Mouse (Mus musculus) midbrain, embryonic 14.5 days (tissue): Measurements from ENCODE around the gene Sema5b. TPM values are rescaled to one million over a fixed set of nuclear protein-coding genes. Genes with fewer than 3 reads are reported as not detected.
A peak's percentile ranks its signal among the peaks of the same experiment; 100 is the strongest.

Source experiments
- ATAC-seq: fragments of 200-750 bp; cut with Nextera tagmentation; 2 replicates; pipeline ENCODE4 v1.8.0; 2017; ENCODE audit warnings: moderate number of reproducible peaks, moderate library complexity; ENCODE audit not compliant: low FRiP score, low TSS enrichment
- DNase-seq: peaks from one replicate; pipeline ENCODE4 v3.0.0-alpha.2; 2015
- H3K27ac ChIP-seq: fragments of 300-500 bp; sonication (generic); replicated peaks from 2 replicates; pipeline ENCODE4 v1.5.1; 2014; ENCODE audit warnings: mild to moderate bottlenecking, low read depth, low read length, moderate library complexity
- H3K27me3 ChIP-seq: fragments of 300-500 bp; sonication (generic); 2 replicates; pipeline ENCODE4 v1.6.1; 2014; ENCODE audit warnings: low read length, control low read depth, mixed read lengths; ENCODE audit not compliant: control insufficient read depth, insufficient read depth
- H3K36me3 ChIP-seq: fragments of 300-500 bp; sonication (generic); 2 replicates; pipeline ENCODE4 v1.6.1; 2014; ENCODE audit warnings: low read length, control low read depth; ENCODE audit not compliant: control insufficient read depth, insufficient read depth
- H3K4me1 ChIP-seq: fragments of 300-500 bp; sonication (generic); 2 replicates; pipeline ENCODE4 v1.6.1; 2014; ENCODE audit warnings: mild to moderate bottlenecking, antibody characterized with exemption, low read length, control low read depth; ENCODE audit not compliant: control insufficient read depth, insufficient read depth
- H3K4me2 ChIP-seq: fragments of 300-500 bp; sonication (generic); 2 replicates; pipeline ENCODE4 v1.6.1; 2014; ENCODE audit warnings: mild to moderate bottlenecking, low read length, moderate library complexity
- H3K4me3 ChIP-seq: fragments of 300-500 bp; sonication (generic); replicated peaks from 2 replicates; pipeline ENCODE4 v1.5.1; 2014; ENCODE audit warnings: low read depth, low read length
- H3K9ac ChIP-seq: fragments of 300-500 bp; sonication (generic); replicated peaks from 2 replicates; pipeline ENCODE4 v1.6.1; 2014; ENCODE audit warnings: mild to moderate bottlenecking, low read length, moderate library complexity
- H3K9me3 ChIP-seq: fragments of 300-500 bp; sonication (generic); 2 replicates; pipeline ENCODE4 v1.6.1; 2016; ENCODE audit warnings: low read length, control low read depth, mixed read lengths; ENCODE audit not compliant: control insufficient read depth
- WGBS: fragments of 180-500 bp; shearing (Covaris S2); extraction: QIAGEN DNeasy Blood & Tissue Kit; methylation state at CpG from one replicate; pipeline ENCODE4 v1.1.7; 2014; 5-methylcytosine and 5-hydroxymethylcytosine counted together
- polyA plus RNA-seq: library from polyadenylated mRNA; unstranded; fragments of >200 nt; fragmentation: Nextera tagmentation; extraction: Ambion mirVana; gene quantifications from 2 replicates; pipeline ENCODE4 v1.2.1, GENCODE M21; 2014

Gene Sema5b
- polyA plus RNA-seq, 1 experiment from 2014 or later: 20.0 TPM

DNA sequence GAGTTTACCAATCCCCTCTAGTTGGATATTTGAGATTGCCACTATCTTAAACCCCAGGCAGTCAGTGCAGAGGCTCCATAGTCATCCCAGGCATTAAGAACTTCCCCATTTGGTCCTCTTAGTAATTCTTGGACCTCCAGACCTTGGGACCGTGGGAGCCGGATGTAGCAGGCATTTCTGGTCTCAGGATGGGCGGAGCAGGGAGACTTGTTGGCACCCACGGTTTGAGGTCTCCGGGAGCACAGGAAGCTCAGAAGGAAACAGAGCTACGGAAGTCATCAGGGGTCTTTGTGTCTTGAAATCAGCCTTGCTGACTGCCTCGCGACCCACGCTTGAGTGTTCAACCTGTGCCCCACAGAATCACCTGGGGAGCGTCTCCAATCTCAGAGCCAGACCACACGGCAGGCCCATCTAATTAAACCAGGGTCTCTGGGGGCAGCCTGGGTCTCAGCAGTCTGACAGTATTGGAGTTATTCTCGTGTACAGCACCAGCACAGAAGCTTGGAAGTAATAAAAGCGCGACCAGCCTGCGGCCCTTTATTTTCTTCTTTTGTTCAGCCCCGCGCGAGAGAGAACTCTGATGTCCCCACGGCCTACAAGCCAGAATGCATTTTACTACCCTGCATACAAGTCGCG lies 24.9 kb upstream of the Sema5b start:
- Histone ChIP-seq H3K9ac (no peak overlapping the region), H3K4me2 (no peak overlapping the region), H3K9me3 (no peaks in the 10 kb centered on the region), H3K27ac (peak overlapping the region; percentile 41; the same call in 1 of the 2 replicates), H3K27me3 (no peaks in the 10 kb centered on the region), H3K4me3 (no peak overlapping the region), H3K36me3 (no peaks in the 10 kb centered on the region), H3K4me1 (peaks cover 10% of the 10 kb centered on the region; the same call in 1 of the 2 replicates)
- WGBS: 44% methylated on average over 21 of the region's 21 CpGs
- ATAC-seq (no peak), DNase-seq (peak; percentile 53)

DNA sequence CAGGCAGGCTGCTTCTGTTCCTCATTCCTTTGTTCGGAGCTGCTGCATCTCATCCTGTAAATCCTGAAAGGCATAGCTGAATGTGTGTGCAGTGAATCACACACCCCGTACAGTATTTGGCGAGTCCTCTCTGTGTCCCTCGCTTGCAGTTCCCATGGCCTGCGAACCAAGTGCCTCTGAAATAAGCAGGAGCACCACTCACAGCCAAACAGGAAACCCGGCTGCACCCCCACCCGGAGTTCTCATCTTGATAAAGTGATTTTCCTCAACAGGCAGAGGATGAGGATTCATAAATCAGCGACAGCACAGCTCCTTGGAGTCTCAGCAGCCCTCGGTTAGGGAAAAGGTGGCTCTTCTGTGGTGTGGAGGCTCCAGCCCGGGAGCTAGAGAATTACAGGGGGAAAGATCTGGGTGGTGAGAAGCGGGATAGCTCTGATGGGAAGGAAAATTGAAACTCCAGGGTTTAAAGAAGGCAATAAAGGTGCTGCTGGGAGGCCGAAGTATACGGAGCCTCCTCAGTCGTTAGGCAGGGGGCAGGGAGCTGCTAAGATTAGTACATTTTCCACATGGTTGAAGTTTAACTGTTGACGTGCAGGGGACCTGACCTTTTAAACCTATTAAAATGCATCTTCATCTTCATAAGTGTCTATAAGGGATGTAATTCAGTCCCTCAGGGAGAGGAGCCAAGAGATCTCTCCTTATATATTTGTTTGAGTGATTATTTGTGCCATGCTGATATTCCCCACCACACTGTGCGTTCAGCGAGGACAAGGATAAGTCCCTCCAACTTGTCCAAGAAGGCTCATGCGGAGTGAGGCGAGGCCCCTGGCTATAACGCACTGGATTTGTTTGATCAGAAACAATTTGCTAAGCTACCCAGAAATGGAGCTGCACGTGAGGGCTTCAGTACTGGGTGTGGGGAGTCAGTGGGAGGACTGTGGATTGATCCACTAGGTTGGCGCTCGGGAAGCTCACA lies 22.7 kb upstream of the Sema5b start:
- Histone ChIP-seq H3K4me1 (peaks cover 10% of the 10 kb centered on the region; the same call in 1 of the 2 replicates), H3K36me3 (no peaks in the 10 kb centered on the region), H3K4me2 (no peak overlapping the region), H3K27me3 (no peaks in the 10 kb centered on the region), H3K9ac (no peak overlapping the region), H3K27ac (no peak overlapping the region), H3K9me3 (no peaks in the 10 kb centered on the region), H3K4me3 (no peak overlapping the region)
- 64% methylated on average over 23 of the region's 23 CpGs for WGBS
- DNase-seq (peak; percentile 35), ATAC-seq (no peak)

DNA sequence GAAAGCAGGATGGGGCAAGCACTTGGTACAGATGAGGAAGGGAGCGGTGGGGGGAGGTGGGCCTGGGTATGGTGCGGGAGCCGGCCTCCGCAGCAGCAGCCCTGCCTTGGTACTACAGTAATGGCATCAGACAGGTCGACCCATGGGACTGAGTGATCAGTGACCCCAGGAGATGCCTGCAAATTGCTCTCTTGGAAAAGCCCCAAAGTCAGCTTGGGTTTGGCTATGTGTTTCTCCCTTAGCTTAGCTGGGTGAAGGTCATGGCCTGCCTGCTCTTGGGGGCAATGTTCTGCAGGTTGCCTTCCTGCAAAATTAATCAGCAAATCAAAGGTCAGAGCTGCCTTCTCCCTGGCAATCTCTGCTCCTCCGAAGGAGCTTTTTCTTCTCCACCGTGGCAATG lies 21.7 kb upstream of the Sema5b start:
- Histone ChIP-seq H3K4me1 (peaks cover 10% of the 10 kb centered on the region; the same call in 1 of the 2 replicates), H3K9ac (no peak overlapping the region), H3K36me3 (no peaks in the 10 kb centered on the region), H3K9me3 (no peaks in the 10 kb centered on the region), H3K4me2 (no peak overlapping the region), H3K27me3 (no peaks in the 10 kb centered on the region), H3K4me3 (no peak overlapping the region), H3K27ac (0 out of 2 replicates have a peak overlapping the region, but pooled peaks have one; percentile 13)
- 65% methylated on average over 7 of the region's 7 CpGs for WGBS
- ATAC-seq (no peak), DNase-seq (no peak)

DNA sequence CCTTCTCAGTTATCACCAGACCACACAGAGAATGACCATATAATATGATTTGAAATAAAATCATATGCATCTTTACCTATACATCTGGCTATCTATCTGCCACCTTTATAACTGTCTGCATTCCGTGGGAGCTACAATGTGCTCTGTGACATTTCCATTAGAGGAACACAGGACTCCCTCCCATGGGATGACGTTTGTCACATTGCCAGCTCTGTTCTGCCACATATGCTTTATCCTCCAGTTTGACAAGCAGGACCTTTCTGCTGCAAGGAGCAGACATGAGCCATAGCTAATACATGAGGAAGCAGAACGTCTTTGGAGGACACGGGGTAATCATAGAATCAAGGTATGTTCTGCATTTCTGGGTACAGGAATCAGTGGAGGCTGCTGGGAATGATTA lies 16.7 kb upstream of the Sema5b start:
- H3K9me3 ChIP-seq: no peaks in the 10 kb centered on the region
- WGBS: 54% methylated on average over 4 of the region's 4 CpGs
- peak; percentile 44 for DNase-seq
- ATAC-seq: no peak
- peaks cover 2% of the 10 kb centered on the region; the same call in 1 of the 2 replicates for H3K4me1 ChIP-seq
- H3K4me2 ChIP-seq: no peak overlapping the region
- no peak overlapping the region for H3K4me3 ChIP-seq
- no peak overlapping the region for H3K9ac ChIP-seq
- no peaks in the 10 kb centered on the region for H3K27me3 ChIP-seq
- H3K27ac ChIP-seq: no peak overlapping the region
- H3K36me3 ChIP-seq: no peaks in the 10 kb centered on the region

DNA sequence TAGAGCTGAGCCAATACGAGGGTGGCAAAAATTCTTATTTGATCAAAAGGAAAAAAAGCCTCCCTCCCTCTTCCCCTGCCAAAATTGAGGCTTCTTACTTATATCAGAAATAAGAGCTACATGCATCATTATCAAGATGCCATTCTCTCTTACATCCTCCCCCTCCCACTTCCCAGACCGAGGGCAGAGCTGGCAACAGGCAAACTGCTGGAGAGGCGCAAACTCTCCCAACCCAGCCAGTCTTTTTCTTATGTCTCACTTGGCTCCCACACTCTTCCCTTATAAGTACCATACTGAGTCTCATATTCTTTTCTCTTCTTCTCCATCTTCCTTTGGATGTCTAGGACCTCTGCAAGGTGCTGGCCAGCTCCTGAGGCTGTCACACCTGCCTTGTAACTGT lies 6.3 kb upstream of the Sema5b start:
- DNase-seq (no peak), ATAC-seq (no peak)
- no peak overlapping the region for H3K27ac ChIP-seq
- WGBS: 70% methylated on average over 3 of the region's 3 CpGs
- no peak overlapping the region for H3K4me2 ChIP-seq
- H3K27me3 ChIP-seq: no peaks in the 10 kb centered on the region
- H3K9ac ChIP-seq: no peak overlapping the region
- no peaks in the 10 kb centered on the region for H3K36me3 ChIP-seq
- no peaks in the 10 kb centered on the region for H3K9me3 ChIP-seq
- H3K4me3 ChIP-seq: no peak overlapping the region
- H3K4me1 ChIP-seq: no peaks in the 10 kb centered on the region

DNA sequence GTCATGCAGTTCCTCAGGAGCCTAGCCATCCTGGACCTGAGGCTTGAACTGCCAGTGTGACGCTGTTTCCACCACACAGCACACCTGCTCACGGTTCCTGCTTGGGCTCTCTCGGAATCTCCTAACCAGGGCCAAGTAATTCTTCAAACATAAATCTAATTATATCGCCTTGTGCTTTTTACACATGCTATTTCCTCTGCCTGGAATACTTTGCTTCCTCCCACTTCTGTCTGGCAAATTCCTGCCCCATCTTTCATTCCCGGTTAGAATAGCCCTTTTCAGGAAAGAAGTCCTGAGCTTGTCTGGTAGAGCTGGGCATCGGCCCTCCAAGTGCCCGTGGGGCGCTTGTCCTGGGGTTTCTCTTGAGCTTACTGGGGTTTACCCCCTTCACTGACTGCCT lies 3.3 kb upstream of the Sema5b start:
- DNase-seq (no peak), ATAC-seq (no peak)
- Histone ChIP-seq H3K36me3 (no peaks in the 10 kb centered on the region), H3K4me1 (peaks cover 4% of the 10 kb centered on the region; the same call in 1 of the 2 replicates), H3K4me2 (no peak overlapping the region), H3K27ac (no peak overlapping the region), H3K9ac (no peak overlapping the region), H3K4me3 (no peak overlapping the region), H3K9me3 (no peaks in the 10 kb centered on the region), H3K27me3 (no peaks in the 10 kb centered on the region)
- WGBS: 91% methylated on average over 8 of the region's 8 CpGs

DNA sequence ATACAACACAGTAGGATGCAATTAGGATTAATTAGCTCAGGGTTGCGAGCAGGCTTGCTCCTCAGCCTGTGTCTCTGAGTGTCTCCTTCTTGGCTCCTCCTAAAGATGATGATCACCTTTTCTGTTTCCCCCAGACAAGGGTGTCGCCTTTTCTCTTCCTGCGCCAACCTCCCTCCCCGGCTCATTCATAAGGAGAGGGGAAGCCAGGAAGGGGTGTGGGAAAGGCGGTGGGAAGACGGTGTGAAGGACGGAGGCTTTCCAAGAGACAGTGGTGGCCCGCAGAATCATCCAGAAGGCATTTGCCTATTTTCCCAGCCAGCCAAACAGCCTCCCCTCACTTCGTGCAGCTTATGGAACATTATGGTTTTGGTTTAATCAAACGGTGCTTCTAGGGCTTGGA lies 1.9 kb upstream of the Sema5b start:
- no peaks in the 10 kb centered on the region for H3K9me3 ChIP-seq
- H3K4me3 ChIP-seq: no peak overlapping the region
- no peaks in the 10 kb centered on the region for H3K27me3 ChIP-seq
- H3K4me2 ChIP-seq: no peak overlapping the region
- 64% methylated on average over 10 of the region's 10 CpGs for WGBS
- peaks cover 6% of the 10 kb centered on the region; the same call in 1 of the 2 replicates for H3K4me1 ChIP-seq
- ATAC-seq: no peak
- H3K9ac ChIP-seq: no peak overlapping the region
- H3K27ac ChIP-seq: no peak overlapping the region
- H3K36me3 ChIP-seq: no peaks in the 10 kb centered on the region
- no peak for DNase-seq

DNA sequence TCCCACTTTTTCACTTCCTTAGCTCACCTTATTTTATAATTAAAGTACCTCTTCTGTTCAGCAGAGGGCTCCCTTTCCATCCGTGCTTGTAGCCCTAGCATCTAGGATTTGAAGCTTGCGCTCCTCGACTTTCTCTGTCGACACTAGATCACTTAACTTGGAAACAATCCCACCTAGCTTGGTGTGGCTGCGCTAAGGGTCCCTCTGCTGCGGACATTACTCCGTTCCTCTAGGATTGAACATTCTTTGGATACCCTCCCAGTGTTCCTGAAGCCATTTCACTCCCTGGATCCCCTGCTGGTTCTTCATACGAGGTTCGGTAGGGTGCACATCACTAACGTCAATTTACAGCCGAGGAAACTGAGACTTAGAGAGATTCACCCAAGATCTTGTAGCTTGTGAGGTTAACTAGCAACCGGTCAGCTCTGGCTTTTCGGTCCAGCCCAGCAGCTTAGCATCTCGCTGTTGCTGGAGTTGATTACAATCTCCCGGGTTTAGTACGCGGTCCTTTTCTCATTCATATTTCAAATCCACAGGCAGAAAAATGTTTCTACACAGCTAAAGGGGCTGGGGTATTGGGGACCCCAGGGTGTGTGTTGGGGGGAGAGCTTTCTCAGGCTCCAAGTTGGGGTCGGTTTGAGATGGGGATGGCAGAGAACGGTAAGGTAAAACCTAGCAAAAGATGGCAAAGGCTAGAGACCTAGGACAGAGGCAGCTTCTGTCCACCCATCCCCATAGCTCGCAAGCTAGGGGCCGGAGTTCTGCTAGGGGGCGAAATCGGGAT lies 420 bp upstream of the Sema5b start:
- Histone ChIP-seq H3K9ac (peak overlapping the region; percentile 73), H3K4me2 (peak overlapping the region; percentile 86), H3K36me3 (no peaks in the 10 kb centered on the region), H3K27me3 (no peaks in the 10 kb centered on the region), H3K9me3 (no peaks in the 10 kb centered on the region), H3K27ac (peak overlapping the region; percentile 83), H3K4me3 (peak overlapping the region; percentile 77), H3K4me1 (peaks cover 6% of the 10 kb centered on the region; the same call in 1 of the 2 replicates)
- ATAC-seq: no peak
- DNase-seq: peak; percentile 92
- WGBS: under 1% methylated on average over 23 of the region's 23 CpGs
